In genomic region chr14:30284022-30284421, GRCm38 (mm10) we compare ENCODE assay signal across 11 mouse cellular contexts.
DNase-seq lines count a peak whose midpoint lies in the region; ATAC-seq and TF ChIP-seq lines count a peak whose summit lies in the region.
"Had no signal": no experiment of that assay in that cellular context is flagged by ENCODE, and none has a peak within 500 bp of the region (broad histone marks: within the 10 kb centered on the region; RNA-seq: fewer than 3 reads in every experiment).

No protein-coding gene starts in this region.

- TF ChIP-seq CTCF in lung, embryonic 14.5 days (IDR thresholded peaks at IDR 0.05; ENCODE audit: low read depth): no peak
- no peak for TF ChIP-seq CTCF in lung, adult 2 months (IDR thresholded peaks at IDR 0.05; ENCODE audit: insufficient read depth, low read length)
- TF ChIP-seq CTCF in small intestine, adult 2 months (IDR thresholded peaks at IDR 0.05; ENCODE audit: extremely low read depth, insufficient read length, insufficient replicate concordance, low read depth, low read length): no peak

- H3K27me3 ChIP-seq in forebrain, embryonic 10.5 days (ENCODE audit: poor library complexity, severe bottlenecking): no peaks in the 10 kb centered on the region
- H3K27me3 ChIP-seq in forebrain, embryonic 11.5 days (ENCODE audit: control insufficient read depth, insufficient read depth, low read length): no peaks in the 10 kb centered on the region
- no peaks in the 10 kb centered on the region for H3K27me3 ChIP-seq in lung, embryonic 14.5 days (ENCODE audit: insufficient read depth, low read length)
- H3K27me3 ChIP-seq in intestine, embryonic 14.5 days (replicated peaks; ENCODE audit: control insufficient read depth, insufficient read depth, low read length): no peaks in the 10 kb centered on the region
- H3K27me3 ChIP-seq in small intestine, adult 2 months (ENCODE audit: control insufficient read depth, insufficient read depth, low read length): no peaks in the 10 kb centered on the region
- H3K27me3 ChIP-seq in hindbrain, embryonic 10.5 days (ENCODE audit: insufficient read depth, poor library complexity, severe bottlenecking): no peaks in the 10 kb centered on the region
- H3K27me3 ChIP-seq: limb, embryonic 12.5 days; neural tube, embryonic 12.5 days had no signal

- peak; percentile 6 for DNase-seq in forebrain, embryonic 10.5 days (ENCODE audit: extremely low spot score, low spot score)
- DNase-seq in forebrain, embryonic 11.5 days (ENCODE audit: low spot score): no peak
- DNase-seq in lung, embryonic 14.5 days: peak; percentile 51
- no peak for DNase-seq in lung, adult 2 months
- peak; percentile 52 for DNase-seq in intestine, embryonic 14.5 days (ENCODE audit: low spot score)
- no peak for DNase-seq in neural tube, embryonic 10.5 days (ENCODE audit: extremely low spot score, low spot score)
- no peak for DNase-seq in hindbrain, embryonic 10.5 days (ENCODE audit: low spot score)

- H3K4me2 ChIP-seq in forebrain, embryonic 11.5 days (ENCODE audit: low read depth, low read length, severe bottlenecking): no peak overlapping the region
- H3K4me2 ChIP-seq in lung, embryonic 14.5 days: peak overlapping the region; percentile 21
- H3K4me2 ChIP-seq in intestine, embryonic 14.5 days (ENCODE audit: low read length): 0 out of 2 replicates have a peak overlapping the region, but pooled peaks have one; percentile 16
- H3K4me2 ChIP-seq: limb, embryonic 12.5 days; neural tube, embryonic 12.5 days had no signal

- H3K9ac ChIP-seq in forebrain, embryonic 11.5 days (ENCODE audit: low read length): no peak overlapping the region
- H3K9ac ChIP-seq in lung, embryonic 14.5 days: no peak overlapping the region
- no peak overlapping the region for H3K9ac ChIP-seq in intestine, embryonic 14.5 days (ENCODE audit: low read length)
- H3K9ac ChIP-seq: limb, embryonic 12.5 days; neural tube, embryonic 12.5 days had no signal

- H3K36me3 ChIP-seq in forebrain, embryonic 10.5 days (replicated peaks): no peaks in the 10 kb centered on the region
- H3K36me3 ChIP-seq in forebrain, embryonic 11.5 days (ENCODE audit: control insufficient read depth, insufficient read depth, low read length): no peaks in the 10 kb centered on the region
- no peaks in the 10 kb centered on the region for H3K36me3 ChIP-seq in lung, embryonic 14.5 days (ENCODE audit: insufficient read depth)
- H3K36me3 ChIP-seq in intestine, embryonic 14.5 days (ENCODE audit: control insufficient read depth, insufficient read depth, low read length): no peaks in the 10 kb centered on the region
- no peaks in the 10 kb centered on the region for H3K36me3 ChIP-seq in small intestine, adult 2 months (ENCODE audit: control insufficient read depth, insufficient read depth, low read length)
- no peaks in the 10 kb centered on the region for H3K36me3 ChIP-seq in hindbrain, embryonic 10.5 days
- H3K36me3 ChIP-seq: heart, embryonic 10.5 days; limb, embryonic 12.5 days; neural tube, embryonic 12.5 days had no signal

- no peaks in the 10 kb centered on the region for H3K4me1 ChIP-seq in forebrain, embryonic 10.5 days
- no peaks in the 10 kb centered on the region for H3K4me1 ChIP-seq in forebrain, embryonic 11.5 days (replicated peaks; ENCODE audit: control insufficient read depth, insufficient read depth, low read length)
- peaks cover 4% of the 10 kb centered on the region; the same call in 1 of the 2 replicates for H3K4me1 ChIP-seq in lung, embryonic 14.5 days (ENCODE audit: insufficient read depth)
- no peaks in the 10 kb centered on the region for H3K4me1 ChIP-seq in lung, adult 2 months (ENCODE audit: control insufficient read depth, insufficient read depth, low read length)
- 0 out of 2 replicates have a peak, but pooled peaks cover 4% of the 10 kb centered on the region for H3K4me1 ChIP-seq in intestine, embryonic 14.5 days (replicated peaks; ENCODE audit: control insufficient read depth, insufficient read depth, low read length)
- H3K4me1 ChIP-seq in small intestine, adult 2 months (ENCODE audit: control insufficient read depth, insufficient read depth, insufficient read length, low read length): no peaks in the 10 kb centered on the region
- H3K4me1 ChIP-seq in hindbrain, embryonic 10.5 days (replicated peaks): no peaks in the 10 kb centered on the region
- H3K4me1 ChIP-seq: neural tube, embryonic 12.5 days had no signal

- WGBS in forebrain, embryonic 10.5 days: 80% methylated on average over 10 of the region's 10 CpGs
- WGBS in forebrain, embryonic 11.5 days: 86% methylated on average over 10 of the region's 10 CpGs
- WGBS in lung, embryonic 14.5 days: 35% methylated on average over 10 of the region's 10 CpGs
- WGBS in lung, adult 2 months: 32% methylated on average over 10 of the region's 10 CpGs
- WGBS in intestine, embryonic 14.5 days: 39% methylated on average over 10 of the region's 10 CpGs
- 50% methylated on average over 10 of the region's 10 CpGs for WGBS in small intestine, adult 2 months
- 73% methylated on average over 10 of the region's 10 CpGs for WGBS in hindbrain, embryonic 10.5 days

- no peak for TF ChIP-seq POLR2A in lung, adult 2 months (IDR thresholded peaks at IDR 0.05; ENCODE audit: borderline replicate concordance, extremely low read depth, low read depth, low read length)
- no peak for TF ChIP-seq POLR2A in small intestine, adult 2 months (IDR thresholded peaks at IDR 0.05; ENCODE audit: low read depth, low read length)

- H3K4me3 ChIP-seq in forebrain, embryonic 10.5 days: no peak overlapping the region
- H3K4me3 ChIP-seq in forebrain, embryonic 11.5 days (ENCODE audit: low read depth, low read length): no peak overlapping the region
- H3K4me3 ChIP-seq in lung, embryonic 14.5 days (ENCODE audit: low read depth, low read length): no peak overlapping the region
- no peak overlapping the region for H3K4me3 ChIP-seq in lung, adult 2 months (replicated peaks; ENCODE audit: extremely low read depth, low read depth, low read length)
- H3K4me3 ChIP-seq in intestine, embryonic 14.5 days (ENCODE audit: low read depth, low read length): no peak overlapping the region
- no peak overlapping the region for H3K4me3 ChIP-seq in small intestine, adult 2 months (ENCODE audit: low read depth, low read length)
- no peak overlapping the region for H3K4me3 ChIP-seq in hindbrain, embryonic 10.5 days
- H3K4me3 ChIP-seq: heart, embryonic 10.5 days; limb, embryonic 12.5 days; neural tube, embryonic 12.5 days had no signal

- H3K9me3 ChIP-seq in forebrain, embryonic 10.5 days: no peaks in the 10 kb centered on the region
- H3K9me3 ChIP-seq in forebrain, embryonic 11.5 days (ENCODE audit: control insufficient read depth, low read length): no peaks in the 10 kb centered on the region
- no peaks in the 10 kb centered on the region for H3K9me3 ChIP-seq in lung, embryonic 14.5 days (ENCODE audit: low read depth, low read length)
- H3K9me3 ChIP-seq in intestine, embryonic 14.5 days (ENCODE audit: control insufficient read depth, low read length): no peaks in the 10 kb centered on the region
- no peaks in the 10 kb centered on the region for H3K9me3 ChIP-seq in hindbrain, embryonic 10.5 days
- H3K9me3 ChIP-seq: heart, embryonic 10.5 days; neural tube, embryonic 12.5 days had no signal

- ATAC-seq in forebrain, embryonic 11.5 days (replicated peaks; ENCODE audit: low FRiP score): no peak
- peak; percentile 54; the same call in 1 of the 2 replicates for ATAC-seq in lung, embryonic 14.5 days (ENCODE audit: insufficient read depth)
- no peak for ATAC-seq in intestine, embryonic 14.5 days (replicated peaks; ENCODE audit: low FRiP score, low TSS enrichment, low read depth)

- H3K27ac ChIP-seq in forebrain, embryonic 10.5 days: no peak overlapping the region
- H3K27ac ChIP-seq in forebrain, embryonic 11.5 days (ENCODE audit: low read depth, low read length): no peak overlapping the region
- no peak overlapping the region for H3K27ac ChIP-seq in lung, embryonic 14.5 days (ENCODE audit: low read depth)
- 0 out of 2 replicates have a peak overlapping the region, but pooled peaks have one; percentile 10 for H3K27ac ChIP-seq in intestine, embryonic 14.5 days (ENCODE audit: low read depth)
- H3K27ac ChIP-seq in small intestine, adult 2 months (ENCODE audit: insufficient read depth, low read depth, low read length): 0 out of 2 replicates have a peak overlapping the region, but pooled peaks have one; percentile 11
- H3K27ac ChIP-seq in hindbrain, embryonic 10.5 days: no peak overlapping the region
- H3K27ac ChIP-seq: heart, embryonic 10.5 days; limb, embryonic 12.5 days; neural tube, embryonic 12.5 days had no signal

Comparison
In these comparisons a context has a peak if more than half of its experiments do, and no peak if none do; other contexts are left out.
1. DNase-seq: peak in forebrain, embryonic 10.5 days (single experiment), lung, embryonic 14.5 days (single experiment) and intestine, embryonic 14.5 days (single experiment); none in forebrain, embryonic 11.5 days (single experiment), lung, adult 2 months (single experiment), neural tube, embryonic 10.5 days (single experiment) and hindbrain, embryonic 10.5 days (single experiment).
2. H3K27ac ChIP-seq: peak in intestine, embryonic 14.5 days (single experiment) and small intestine, adult 2 months (single experiment); none in forebrain, embryonic 10.5 days (single experiment), forebrain, embryonic 11.5 days (single experiment), lung, embryonic 14.5 days (single experiment) and hindbrain, embryonic 10.5 days (single experiment).